Mouse (Mus musculus) ES-Bruce4 (cell line): ENCODE measurements around the gene Ltbp2. TPM values are rescaled to one million over a fixed set of nuclear protein-coding genes. Genes with fewer than 3 reads are reported as not detected.

Experiments
- H3K27ac ChIP-seq: 2 replicates; pipeline ENCODE4 v1.5.1; 2012; ENCODE audit warnings: low read length, inconsistent platforms; ENCODE audit not compliant: insufficient read depth
- H3K27me3 ChIP-seq: 2 replicates; pipeline ENCODE4 v1.6.1; 2012; ENCODE audit warnings: mild to moderate bottlenecking, low read length, inconsistent platforms; ENCODE audit not compliant: control insufficient read depth, poor library complexity, insufficient read depth, severe bottlenecking
- H3K36me3 ChIP-seq: 2 replicates; pipeline ENCODE4 v1.6.1; 2012; ENCODE audit warnings: inconsistent platforms, mild to moderate bottlenecking, low read length, moderate library complexity; ENCODE audit not compliant: control insufficient read depth, poor library complexity, insufficient read depth, severe bottlenecking
- H3K4me1 ChIP-seq: one replicate; pipeline ENCODE4 v1.8.1; 2011; ENCODE audit warnings: low read length; ENCODE audit not compliant: control insufficient read depth, insufficient read depth
- H3K4me3 ChIP-seq: 2 replicates; pipeline ENCODE4 v1.5.1; 2011; ENCODE audit warnings: low read depth, mild to moderate bottlenecking, low read length
- H3K9ac ChIP-seq: 2 replicates; pipeline ENCODE4 v1.6.1; 2012; ENCODE audit warnings: low read depth, mild to moderate bottlenecking, inconsistent platforms; ENCODE audit not compliant: poor library complexity, severe bottlenecking
- H3K9me3 ChIP-seq: replicated peaks from 2 replicates; pipeline ENCODE4 v1.6.1; 2012; ENCODE audit warnings: mild to moderate bottlenecking, low read length, inconsistent platforms; ENCODE audit not compliant: control insufficient read depth, poor library complexity, insufficient read depth, severe bottlenecking
- CTCF ChIP-seq: IDR thresholded peaks from one replicate; pipeline ENCODE4 v1.8.1; 2011; ENCODE audit warnings: low read depth, low read length
- EP300 ChIP-seq: IDR thresholded peaks from 2 replicates; pipeline ENCODE4 v1.6.1; 2011; ENCODE audit warnings: low read depth, low read length; ENCODE audit not compliant: insufficient read depth
- POLR2A ChIP-seq: IDR thresholded peaks from one replicate; pipeline ENCODE4 v1.8.1; 2011; ENCODE audit warnings: low read length; ENCODE audit not compliant: insufficient read depth
- polyA plus RNA-seq: library from polyadenylated mRNA; stranded (reverse); fragments of >200 nt; gene quantifications from 2 replicates; pipeline ENCODE4 v1.2.4, GENCODE M21; 2011; ENCODE audit warnings: low read depth; ENCODE audit not compliant: missing spikeins, insufficient read depth, insufficient read length

Ltbp2 gene
- polyA plus RNA-seq, 1 experiment, result 1.9 TPM

GRCm38 (mm10) chr12:84827384-84827933 is 48.9 kb downstream of the Ltbp2 start:
- H3K4me3 ChIP-seq, result no peak overlapping the region
- H3K27ac ChIP-seq, result no peak overlapping the region
- H3K4me1 ChIP-seq, result no peaks in the 10 kb centered on the region
- no peaks in the 10 kb centered on the region for H3K9me3 ChIP-seq
- H3K36me3 ChIP-seq, result no peaks in the 10 kb centered on the region
- no peaks in the 10 kb centered on the region for H3K27me3 ChIP-seq
- no peak overlapping the region for H3K9ac ChIP-seq
- no peak for TF ChIP-seq POLR2A
- TF ChIP-seq EP300, result no peak
- TF ChIP-seq CTCF, result no peak

DNA sequence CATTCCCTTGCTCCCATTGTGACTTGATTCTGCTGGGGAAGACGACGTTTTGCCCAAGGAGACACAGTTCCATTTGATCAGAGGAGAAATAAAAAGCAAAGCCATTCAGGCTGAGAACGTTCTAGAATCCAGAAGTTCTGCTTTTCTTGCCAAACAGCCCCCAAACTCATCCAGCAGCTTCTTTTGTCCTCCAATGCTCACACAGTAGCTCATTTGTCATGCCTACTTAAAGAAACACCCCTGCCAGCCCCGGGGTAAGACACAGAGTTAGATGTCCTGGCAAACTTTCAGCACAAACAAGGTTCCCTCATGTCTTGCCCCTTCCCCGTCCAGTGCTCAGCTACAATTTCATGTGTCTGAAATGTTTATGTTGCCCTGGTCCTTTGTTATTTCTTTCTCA is 52.1 kb downstream of the Ltbp2 start:
- no peaks in the 10 kb centered on the region for H3K27me3 ChIP-seq
- no peaks in the 10 kb centered on the region for H3K9me3 ChIP-seq
- TF ChIP-seq EP300 (no peak), CTCF (no peak), POLR2A (no peak)
- H3K9ac ChIP-seq, result no peak overlapping the region
- H3K27ac ChIP-seq, result no peak overlapping the region
- H3K4me3 ChIP-seq, result no peak overlapping the region
- no peaks in the 10 kb centered on the region for H3K4me1 ChIP-seq
- H3K36me3 ChIP-seq, result no peaks in the 10 kb centered on the region

DNA sequence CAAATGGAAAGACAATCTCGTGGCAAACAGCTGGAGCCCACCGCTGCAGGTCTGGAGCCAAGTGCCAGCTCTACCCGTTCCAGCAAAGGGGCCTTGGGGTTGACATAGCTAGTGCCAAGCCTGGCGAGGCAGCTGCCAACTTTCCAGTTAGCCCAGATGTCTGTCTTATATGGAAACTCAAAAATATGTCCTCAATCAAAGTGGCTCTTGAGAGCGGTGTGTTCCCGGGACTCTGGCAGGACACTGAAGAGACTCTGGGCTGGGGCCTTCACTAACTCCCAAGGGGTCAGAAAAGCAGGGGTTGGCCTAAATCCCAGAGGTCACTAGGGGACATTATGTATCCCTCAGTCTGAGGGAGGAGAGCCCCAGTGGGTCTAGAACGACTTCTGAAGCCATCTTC is 52.7 kb downstream of the Ltbp2 start:
- no peaks in the 10 kb centered on the region for H3K36me3 ChIP-seq
- H3K4me1 ChIP-seq, result no peaks in the 10 kb centered on the region
- no peak for TF ChIP-seq CTCF
- TF ChIP-seq EP300, result no peak
- no peak for TF ChIP-seq POLR2A
- H3K9me3 ChIP-seq, result no peaks in the 10 kb centered on the region; the same call in 1 of the 2 replicates
- no peak overlapping the region for H3K27ac ChIP-seq
- H3K9ac ChIP-seq, result no peak overlapping the region
- no peaks in the 10 kb centered on the region for H3K27me3 ChIP-seq
- no peak overlapping the region for H3K4me3 ChIP-seq

- H3K4me1 ChIP-seq, result no peaks in the 10 kb centered on the region
- no peaks in the 10 kb centered on the region for H3K27me3 ChIP-seq
- TF ChIP-seq POLR2A (no peak), EP300 (no peak), CTCF (no peak)
- no peaks in the 10 kb centered on the region; the same call in 1 of the 2 replicates for H3K9me3 ChIP-seq
- no peak overlapping the region for H3K4me3 ChIP-seq
- no peak overlapping the region for H3K27ac ChIP-seq
- H3K36me3 ChIP-seq, result no peaks in the 10 kb centered on the region
- no peak overlapping the region for H3K9ac ChIP-seq
These were observed 56.8 kb downstream of the Ltbp2 start for GRCm38 (mm10) chr12:84819236-84820168.

DNA sequence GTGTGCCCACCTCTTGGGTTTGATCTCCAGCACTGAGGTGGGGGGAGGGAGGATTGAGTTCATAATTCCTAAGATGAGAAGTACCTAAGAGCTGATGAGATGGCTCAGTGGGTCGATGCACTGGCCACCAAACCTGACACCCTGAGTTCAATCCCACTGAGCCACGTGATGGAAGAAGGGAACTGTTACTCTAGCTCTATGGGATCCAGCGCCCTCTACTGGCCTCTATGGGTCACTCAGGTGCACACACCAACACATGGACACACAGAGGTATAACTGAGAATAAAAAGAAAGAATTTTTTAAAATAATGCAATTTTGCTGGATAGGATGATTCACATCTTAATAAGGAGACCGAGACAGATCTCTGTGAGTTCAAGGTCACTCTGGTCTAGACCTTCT is 57.8 kb downstream of the Ltbp2 start:
- TF ChIP-seq EP300, result no peak
- no peak for TF ChIP-seq POLR2A
- peak; percentile 55 for TF ChIP-seq CTCF
- H3K27ac ChIP-seq, result no peak overlapping the region
- H3K36me3 ChIP-seq, result no peaks in the 10 kb centered on the region
- H3K4me3 ChIP-seq, result no peak overlapping the region
- H3K9ac ChIP-seq, result no peak overlapping the region
- H3K9me3 ChIP-seq, result no peaks in the 10 kb centered on the region; the same call in 1 of the 2 replicates
- H3K4me1 ChIP-seq, result no peaks in the 10 kb centered on the region
- no peaks in the 10 kb centered on the region for H3K27me3 ChIP-seq
